Mouse (Mus musculus): ENCODE data around the gene Slc2a8. TPM values are rescaled to one million over a fixed set of nuclear protein-coding genes. Genes with fewer than 3 reads are reported as not detected.

Gene Slc2a8
- polyA plus RNA-seq, 1 experiment from 2014 or later: 25.0 TPM

- Histone ChIP-seq H3K27me3 (replicated peaks) (no peaks in the 10 kb centered on the region), H3K4me3 (no peak overlapping the region; the same call in 1 of the 2 replicates), H3K27ac (no peak overlapping the region), H3K9ac (peak overlapping the region; percentile 67), H3K4me1 (peaks cover 29% of the 10 kb centered on the region), H3K4me2 (replicated peaks) (peak overlapping the region; percentile 88), H3K36me3 (peaks cover 24% of the 10 kb centered on the region), H3K9me3 (no peaks in the 10 kb centered on the region)
- 87% methylated on average over 9 of the region's 9 CpGs for whole genome bisulfite sequencing
- no peak for ATAC-seq (ENCODE audit: low FRiP score, low read depth)
Measured at GRCm38 (mm10) chr2:32968024-32968614, 13.8 kb downstream of the Slc2a8 start.

GRCm38 (mm10) chr2:32966689-32967631, 14.9 kb downstream of the Slc2a8 start:
- Histone ChIP-seq H3K9me3 (no peaks in the 10 kb centered on the region), H3K9ac (peak overlapping the region; percentile 67), H3K27me3 (replicated peaks) (no peaks in the 10 kb centered on the region), H3K4me2 (replicated peaks) (peak overlapping the region; percentile 88), H3K36me3 (peaks cover 22% of the 10 kb centered on the region), H3K27ac (peak overlapping the region; percentile 51), H3K4me1 (peaks cover 41% of the 10 kb centered on the region), H3K4me3 (peak overlapping the region; percentile 52)
- peak; percentile 82 for ATAC-seq (ENCODE audit: low FRiP score, low read depth)
- 2% methylated on average over 55 of the region's 55 CpGs for WGBS

- WGBS: 10% methylated on average over 13 of the region's 13 CpGs
Measured at GRCm38 (mm10) chr2:32966184-32966688, 15.6 kb downstream of the Slc2a8 start.

GRCm38 (mm10) chr2:32965511-32966183, 16.2 kb downstream of the Slc2a8 start:
- Histone ChIP-seq H3K4me2 (replicated peaks) (peak overlapping the region; percentile 88), H3K36me3 (peaks cover 22% of the 10 kb centered on the region), H3K27me3 (replicated peaks) (no peaks in the 10 kb centered on the region), H3K4me1 (peaks cover 48% of the 10 kb centered on the region), H3K4me3 (no peak overlapping the region), H3K9ac (no peak overlapping the region), H3K27ac (no peak overlapping the region), H3K9me3 (no peaks in the 10 kb centered on the region)
- WGBS: 15% methylated on average over 7 of the region's 7 CpGs
- ATAC-seq (ENCODE audit: low FRiP score, low read depth): no peak

More at GRCm38 (mm10) chr2:32966184-32966688, 15.6 kb downstream of the Slc2a8 start:
- Histone ChIP-seq H3K4me1 (peaks cover 43% of the 10 kb centered on the region), H3K4me2 (replicated peaks) (peak overlapping the region; percentile 88), H3K9ac (peak overlapping the region; percentile 67), H3K9me3 (no peaks in the 10 kb centered on the region), H3K36me3 (peaks cover 22% of the 10 kb centered on the region), H3K27me3 (replicated peaks) (no peaks in the 10 kb centered on the region), H3K27ac (peak overlapping the region; percentile 51), H3K4me3 (peak overlapping the region; percentile 52)
- 0 out of 2 replicates have a peak, but pooled peaks have one; percentile 8 for ATAC-seq (ENCODE audit: low FRiP score, low read depth)

- H3K27me3 ChIP-seq (replicated peaks): no peaks in the 10 kb centered on the region
- H3K4me2 ChIP-seq (replicated peaks): no peak overlapping the region
- H3K9ac ChIP-seq: no peak overlapping the region
- no peak for ATAC-seq (ENCODE audit: low FRiP score, low read depth)
- H3K36me3 ChIP-seq: peaks cover 22% of the 10 kb centered on the region
- no peak overlapping the region for H3K27ac ChIP-seq
- no peak overlapping the region for H3K4me3 ChIP-seq
- H3K4me1 ChIP-seq: peaks cover 52% of the 10 kb centered on the region
- H3K9me3 ChIP-seq: no peaks in the 10 kb centered on the region
- 26% methylated on average over 10 of the region's 10 CpGs for WGBS
Measured at GRCm38 (mm10) chr2:32964659-32965457, 17.0 kb downstream of the Slc2a8 start.

GRCm38 (mm10) chr2:32963981-32964380, 17.9 kb downstream of the Slc2a8 start:
- Histone ChIP-seq H3K9me3 (no peaks in the 10 kb centered on the region), H3K4me2 (replicated peaks) (peak overlapping the region; percentile 94), H3K27ac (no peak overlapping the region), H3K27me3 (replicated peaks) (no peaks in the 10 kb centered on the region), H3K4me3 (no peak overlapping the region), H3K36me3 (peaks cover 22% of the 10 kb centered on the region), H3K4me1 (peaks cover 52% of the 10 kb centered on the region), H3K9ac (no peak overlapping the region)
- 88% methylated on average over 1 of the region's 1 CpGs for WGBS
- ATAC-seq (ENCODE audit: low FRiP score, low read depth): no peak

- no peaks in the 10 kb centered on the region for H3K27me3 ChIP-seq (replicated peaks)
- H3K4me3 ChIP-seq: peak overlapping the region; percentile 85; the same call in 1 of the 2 replicates
- peaks cover 52% of the 10 kb centered on the region for H3K4me1 ChIP-seq
- 73% methylated on average over 4 of the region's 4 CpGs for WGBS
- ATAC-seq (ENCODE audit: low FRiP score, low read depth): no peak
- H3K9me3 ChIP-seq: no peaks in the 10 kb centered on the region
- H3K4me2 ChIP-seq (replicated peaks): peak overlapping the region; percentile 94
- H3K27ac ChIP-seq: no peak overlapping the region
- peaks cover 22% of the 10 kb centered on the region for H3K36me3 ChIP-seq
- peak overlapping the region; percentile 95; the same call in 1 of the 2 replicates for H3K9ac ChIP-seq
Measured at GRCm38 (mm10) chr2:32963544-32963943, 18.3 kb downstream of the Slc2a8 start.

- Histone ChIP-seq H3K9ac (peak overlapping the region; percentile 95), H3K4me2 (replicated peaks) (peak overlapping the region; percentile 94), H3K27ac (no peak overlapping the region), H3K36me3 (peaks cover 22% of the 10 kb centered on the region), H3K9me3 (no peaks in the 10 kb centered on the region), H3K4me1 (peaks cover 48% of the 10 kb centered on the region), H3K27me3 (replicated peaks) (no peaks in the 10 kb centered on the region), H3K4me3 (peak overlapping the region; percentile 85)
- ATAC-seq (ENCODE audit: low FRiP score, low read depth): no peak
- WGBS: 10% methylated on average over 9 of the region's 9 CpGs
Measured at GRCm38 (mm10) chr2:32962875-32963220, 19.0 kb downstream of the Slc2a8 start.

- H3K27ac ChIP-seq: peak overlapping the region; percentile 62
- H3K4me3 ChIP-seq: peak overlapping the region; percentile 85
- peak overlapping the region; percentile 94 for H3K4me2 ChIP-seq (replicated peaks)
- H3K27me3 ChIP-seq (replicated peaks): no peaks in the 10 kb centered on the region
- H3K9me3 ChIP-seq: no peaks in the 10 kb centered on the region
- peaks cover 24% of the 10 kb centered on the region for H3K36me3 ChIP-seq
- under 1% methylated on average over 33 of the region's 33 CpGs for WGBS
- ATAC-seq (ENCODE audit: low FRiP score, low read depth): no peak
- peak overlapping the region; percentile 95 for H3K9ac ChIP-seq
- H3K4me1 ChIP-seq: peaks cover 42% of the 10 kb centered on the region
Measured at GRCm38 (mm10) chr2:32962062-32962874, 19.6 kb downstream of the Slc2a8 start.

- peak; percentile 92 for ATAC-seq (ENCODE audit: low FRiP score, low read depth)
- Histone ChIP-seq H3K4me1 (peaks cover 38% of the 10 kb centered on the region), H3K4me2 (replicated peaks) (peak within 1 kb of the TSS; percentile 94), H3K27me3 (replicated peaks) (no peaks in the 10 kb centered on the region), H3K27ac (peak within 1 kb of the TSS; percentile 62), H3K4me3 (peak within 1 kb of the TSS; percentile 85), H3K9me3 (no peaks in the 10 kb centered on the region), H3K36me3 (peaks cover 33% of the 10 kb centered on the region), H3K9ac (peak within 1 kb of the TSS; percentile 95)
- WGBS: 2% methylated on average over 55 of the region's 55 CpGs
Measured at GRCm38 (mm10) chr2:32961192-32961995, 20.5 kb downstream of the Slc2a8 start, which contains the start of the genes Rpl12 and Lrsam1. Rpl12 (plus strand) TSS chr2:32961559. Lrsam1 (minus strand) TSS chr2:32961614.
